Mouse (Mus musculus) erythroid progenitor cell, adult 5-6 weeks (primary cell): ENCODE data around the gene Asb16. TPM values are rescaled to one million over a fixed set of nuclear protein-coding genes. Genes with fewer than 3 reads are reported as not detected.
"Not testable (repeated sequence)": the region's sequence is repeated elsewhere in the genome, so short reads cannot be mapped to it uniquely, and the experiment has no call there.

Source experiments
- ATAC-seq: replicated peaks from 2 replicates; pipeline ENCODE4 v1.8.0; 2016; ENCODE audit warnings: moderate number of reproducible peaks, mild to moderate bottlenecking, moderate TSS enrichment, inconsistent platforms; ENCODE audit not compliant: poor library complexity, low FRiP score, severe bottlenecking
- total RNA-seq, 2 experiments: library from RNA; stranded (forward) in 1 of 2; stranded (reverse) in 1 of 2; fragments of 150-400 nt in 1 of 2; fragments of 186-747, 209-891 nt in 1 of 2; gene quantifications; 2 replicates each; pipeline versions ENCODE4 v1.2.3 to v1.2.4; 2015 to 2017; ENCODE audit warnings: low replicate concordance in 2 of 2

The Asb16 gene
- total RNA-seq, 2 experiments from 2014 or later, result not detected

DNA sequence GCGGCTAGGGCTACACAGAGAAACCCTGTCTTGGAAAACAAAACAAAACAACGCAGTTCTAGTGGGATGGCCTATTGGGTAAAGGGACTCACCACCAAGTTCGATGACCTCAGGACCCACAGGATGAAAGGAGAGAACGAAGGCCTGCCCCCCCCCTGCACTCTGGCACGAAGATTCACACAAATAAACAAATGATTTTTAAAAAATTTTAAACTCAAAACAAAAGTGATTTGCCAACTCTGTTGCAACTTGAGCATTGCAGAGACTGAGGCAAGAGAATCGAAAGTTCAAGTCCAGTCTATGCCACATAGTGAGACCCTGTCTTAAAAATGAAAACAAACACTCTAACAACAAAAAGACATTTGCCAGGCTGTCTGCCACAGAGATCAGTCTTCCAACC is 27.9 kb upstream of the Asb16 start:
- ATAC-seq, result no peak

GRCm38 (mm10) chr11:102241246-102241645 is 27.3 kb upstream of the Asb16 start:
- no peak for ATAC-seq

DNA sequence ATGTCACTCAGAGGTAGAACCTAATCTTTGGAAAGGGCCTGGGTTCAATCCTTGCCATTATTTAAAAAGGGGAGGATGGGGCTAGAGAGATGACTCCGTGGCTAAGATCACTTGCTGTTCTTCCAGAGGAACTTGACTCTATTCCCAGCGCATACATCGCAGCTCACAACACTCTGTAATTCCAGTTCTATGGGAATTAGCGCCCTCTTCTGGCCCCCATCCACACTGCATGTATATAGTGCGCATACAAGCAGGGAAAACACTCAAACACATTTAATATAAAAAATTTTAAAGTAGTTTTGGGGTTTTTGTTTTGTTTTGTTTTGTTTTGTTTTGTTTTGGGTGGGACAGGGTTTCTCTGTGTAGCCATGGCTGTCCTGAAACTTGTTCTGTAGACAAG is 26.7 kb upstream of the Asb16 start:
- ATAC-seq, result no peak

DNA sequence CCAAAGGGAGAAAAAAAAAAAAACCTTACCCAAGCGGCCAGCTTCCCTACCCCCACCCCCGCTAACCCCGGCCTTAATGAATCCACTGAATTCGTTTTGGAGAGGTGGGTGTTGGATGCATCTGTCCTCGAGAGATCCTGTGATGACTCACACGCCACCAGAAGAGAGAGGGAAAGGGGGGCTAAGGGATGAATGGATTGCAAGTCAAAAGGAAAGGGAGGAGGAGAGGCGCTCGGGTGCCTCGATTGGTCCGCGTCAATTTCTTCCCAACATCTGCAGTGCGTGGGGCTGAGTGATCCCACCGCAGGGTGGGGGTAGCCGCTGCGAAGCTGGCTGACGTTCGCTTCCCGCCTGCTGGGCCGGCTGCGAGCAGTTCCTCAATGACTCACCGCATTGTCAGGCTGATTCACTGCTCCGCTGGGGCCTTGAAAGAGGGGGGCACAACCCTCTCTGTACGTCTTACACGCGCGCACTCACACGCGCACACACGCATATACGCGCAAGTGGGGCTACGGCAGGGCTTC is 23.6 kb upstream of the Asb16 start:
- ATAC-seq, result no peak

GRCm38 (mm10) chr11:102245581-102246272 is 22.8 kb upstream of the Asb16 start:
- no peak for ATAC-seq

GRCm38 (mm10) chr11:102246273-102246635 is 22.3 kb upstream of the Asb16 start:
- ATAC-seq, result no peak

- ATAC-seq, result no peak
Measured at GRCm38 (mm10) chr11:102246871-102247270, 21.7 kb upstream of the Asb16 start.

- ATAC-seq, result peak; percentile 91
Measured at GRCm38 (mm10) chr11:102248630-102249230, 19.8 kb upstream of the Asb16 start, which contains the start of gene BC030867. Gene BC030867 (plus strand): TSS chr11:102248882.

DNA sequence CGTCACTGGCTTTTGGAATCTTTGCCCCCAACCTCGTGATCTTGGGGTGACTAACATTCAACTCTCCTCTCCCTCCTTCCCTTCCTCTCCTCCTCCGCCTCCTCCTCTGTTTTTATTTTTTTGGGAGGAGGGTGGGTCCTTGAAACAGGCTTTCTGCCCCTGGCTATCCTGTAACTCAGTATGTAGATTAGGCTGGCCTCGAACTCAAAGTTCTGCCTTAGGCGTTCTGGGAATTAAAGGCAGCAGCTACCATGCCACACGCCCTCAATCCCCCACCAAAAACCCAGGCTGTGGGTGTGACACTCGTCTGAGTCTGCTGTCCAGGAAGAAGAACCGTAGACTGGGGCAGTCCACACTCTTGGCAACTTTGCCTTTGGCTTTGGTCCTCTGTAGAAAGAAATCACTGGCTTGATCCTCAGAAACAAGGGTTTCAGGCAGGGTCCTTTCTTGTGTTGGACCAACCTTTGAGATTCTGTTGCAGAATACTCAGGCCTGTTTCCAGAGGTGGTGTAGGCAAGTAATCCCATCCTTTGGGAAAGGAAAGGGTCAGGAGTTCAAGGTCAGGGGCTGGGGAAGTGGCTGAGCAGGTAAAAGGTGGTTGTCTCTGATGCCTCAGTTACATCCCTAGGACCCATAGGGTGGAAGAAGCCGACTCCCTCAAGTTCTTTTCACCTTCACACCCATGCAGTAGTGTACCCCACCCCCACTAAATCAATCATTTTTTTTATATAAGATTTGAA is 19.0 kb upstream of the Asb16 start:
- ATAC-seq, result peak; percentile 36

DNA sequence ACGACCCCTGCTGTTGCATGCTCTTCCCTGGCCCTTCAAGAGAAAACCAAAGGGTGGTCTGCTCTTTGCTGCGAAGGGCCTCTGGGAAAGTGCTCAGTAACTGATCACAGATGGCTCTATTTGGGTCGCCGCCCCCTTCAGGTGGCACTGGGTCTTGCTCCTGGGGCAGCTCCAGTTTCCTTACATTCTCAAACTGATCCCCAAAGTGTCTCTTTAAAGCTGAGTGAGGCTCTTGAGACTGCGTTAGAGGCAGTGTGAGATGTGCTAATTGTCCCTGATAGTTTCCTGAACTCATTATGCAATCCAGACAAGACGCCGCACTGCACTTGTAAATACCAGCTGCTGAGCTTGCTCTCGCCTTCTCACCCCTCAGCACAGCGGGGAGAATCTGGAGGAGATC is 11.0 kb upstream of the Asb16 start:
- no peak for ATAC-seq

- no peak for ATAC-seq
Measured at GRCm38 (mm10) chr11:102258095-102258494, 10.4 kb upstream of the Asb16 start.

DNA sequence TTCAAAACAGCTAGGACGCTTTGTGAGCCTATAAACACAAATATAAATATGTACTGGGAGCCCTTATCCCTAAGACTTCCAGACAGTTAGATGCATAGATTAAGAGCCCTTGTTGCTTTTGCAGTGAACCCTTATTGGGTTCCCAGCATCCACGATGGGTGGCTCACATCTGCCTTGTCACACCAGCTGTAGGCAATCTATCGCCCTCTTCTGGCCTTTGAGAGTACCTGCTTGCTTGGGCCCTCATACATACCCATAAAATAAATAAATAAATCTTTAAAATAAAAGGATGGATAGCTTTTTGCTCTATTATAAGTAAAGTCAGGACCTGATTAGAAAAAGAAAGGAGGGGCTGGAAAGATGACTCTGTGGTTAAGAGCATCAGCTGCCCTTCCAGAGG is 10.0 kb upstream of the Asb16 start:
- ATAC-seq, result no peak

DNA sequence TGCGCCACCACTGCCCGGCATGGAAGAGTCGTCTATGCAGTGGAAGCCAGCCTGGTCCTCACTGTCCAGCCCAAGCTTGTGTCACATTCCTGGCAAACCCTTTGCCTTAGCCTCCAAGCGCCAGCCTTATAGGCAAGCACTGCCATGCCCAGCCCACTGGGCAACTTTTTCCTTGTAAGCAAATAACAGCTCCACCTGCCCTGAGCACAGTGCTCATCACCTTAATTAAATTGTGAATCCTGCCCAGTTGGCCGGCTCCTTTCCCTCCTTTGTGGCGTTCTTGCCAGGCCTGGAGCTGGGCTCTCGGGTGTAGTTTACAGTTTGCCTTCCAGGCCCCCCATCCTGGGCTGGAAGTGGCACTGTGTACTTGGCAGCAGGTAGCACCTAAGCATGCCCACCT is 5.3 kb upstream of the Asb16 start:
- no peak for ATAC-seq

GRCm38 (mm10) chr11:102265816-102266215 is 2.7 kb upstream of the Asb16 start:
- ATAC-seq, result no peak

DNA sequence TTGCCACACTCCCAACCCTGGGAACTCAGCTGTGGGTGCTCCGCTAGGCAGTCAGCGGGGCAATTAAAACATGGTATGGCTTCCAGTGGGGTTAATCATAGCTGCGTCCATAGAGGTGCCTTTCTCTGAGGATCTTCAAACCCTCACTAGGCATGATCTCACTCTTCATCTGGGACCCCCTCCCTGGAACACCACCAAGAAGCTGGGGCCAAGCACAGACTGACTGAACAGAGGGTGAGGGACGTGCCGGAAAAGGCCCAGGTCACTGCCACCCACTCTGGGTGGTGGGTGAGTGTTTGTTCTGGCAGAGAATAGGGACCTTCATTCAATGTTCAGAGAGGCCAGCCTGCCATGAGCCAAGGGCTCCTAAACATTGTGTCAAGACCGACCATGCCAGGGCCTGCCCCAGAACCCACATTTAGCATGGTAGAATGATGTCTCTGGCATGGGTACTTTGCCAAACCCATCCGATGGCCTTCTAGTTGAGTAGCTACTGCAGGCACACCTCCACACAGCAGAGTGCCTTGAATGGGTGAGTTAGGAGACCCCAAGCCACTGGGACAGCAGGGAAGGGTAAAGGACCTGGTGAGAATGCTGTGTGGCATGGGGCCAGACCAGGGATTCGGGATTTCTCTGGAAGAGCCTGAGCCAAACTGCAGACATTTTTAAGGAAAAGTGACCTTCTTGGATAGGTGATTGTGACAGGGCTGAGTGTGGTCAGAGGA is 1.8 kb upstream of the Asb16 start:
- ATAC-seq, result no peak

DNA sequence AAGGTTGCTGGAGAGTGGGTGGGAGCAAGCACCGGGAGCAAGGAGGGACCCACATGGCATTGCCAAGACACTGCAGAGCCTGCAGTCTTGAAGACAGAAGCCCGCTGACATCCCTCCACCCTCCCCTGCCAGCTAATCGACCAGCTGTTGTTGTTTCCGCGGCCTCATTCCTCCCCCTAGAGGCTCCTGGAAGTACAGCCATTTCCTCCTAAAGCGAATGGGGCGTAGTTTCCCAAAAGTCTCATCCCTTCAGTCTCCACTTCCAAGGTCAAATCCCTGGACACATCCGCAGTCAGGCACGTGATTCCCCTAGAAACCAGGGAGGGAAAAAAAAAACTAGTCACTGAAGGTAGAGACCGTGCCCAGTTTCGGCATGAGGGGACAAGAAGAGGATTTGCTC is 1.1 kb upstream of the Asb16 start:
- peak; percentile 69 for ATAC-seq

- ATAC-seq, result no peak
Measured at GRCm38 (mm10) chr11:102276411-102276915, 7.9 kb downstream of the Asb16 start.

DNA sequence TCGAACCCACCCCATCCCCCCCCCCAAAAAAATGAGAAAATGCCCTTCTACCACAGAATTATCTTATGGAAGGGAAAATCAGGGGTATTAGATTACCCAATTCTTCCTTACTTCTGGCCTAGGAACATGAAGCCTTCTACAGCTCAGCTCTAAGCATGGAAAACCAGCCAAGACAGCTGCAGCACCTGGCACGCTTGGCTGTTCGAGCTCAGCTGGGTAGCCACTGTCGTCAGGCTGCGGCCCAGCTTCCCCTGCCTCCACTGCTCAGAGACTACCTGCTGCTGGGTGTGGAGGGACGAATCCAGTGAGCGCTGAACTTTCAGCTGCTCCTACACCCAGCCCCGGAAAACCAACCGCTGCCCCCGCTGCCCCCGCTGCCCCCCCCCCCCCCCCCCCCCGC is 9.2 kb downstream of the Asb16 start:
- no peak for ATAC-seq

- no peak for ATAC-seq
Measured at GRCm38 (mm10) chr11:102279595-102279994, 11.1 kb downstream of the Asb16 start.

DNA sequence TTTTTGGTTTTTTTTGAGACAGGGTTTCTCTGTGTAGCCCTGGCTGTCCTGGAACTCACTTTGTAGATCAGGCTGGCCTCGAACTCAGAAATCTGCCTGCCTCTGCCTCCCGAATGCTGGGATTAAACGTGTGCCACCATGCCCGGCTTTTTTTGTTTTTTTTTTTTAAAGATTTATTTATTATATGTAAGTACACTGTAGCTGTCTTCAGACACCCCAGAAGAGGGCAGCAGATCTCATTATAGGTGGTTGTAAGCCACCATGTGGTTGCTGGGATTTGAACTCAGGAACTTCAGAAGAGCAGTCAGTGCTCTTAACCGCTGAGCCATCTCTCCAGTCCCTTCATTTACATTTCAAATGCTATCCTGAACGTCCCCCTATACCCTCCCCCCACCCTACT is 11.7 kb downstream of the Asb16 start:
- not testable (repeated sequence) for ATAC-seq
